Mouse (Mus musculus) liver, embryonic 14.5 days (tissue): ENCODE measurements around the gene Umodl1.

Experiments used
- CTCF ChIP-seq: IDR thresholded peaks from 2 replicates; pipeline ENCODE4 v1.5.1; 2016; ENCODE audit warnings: antibody characterized with exemption, low read depth, control low read depth
- EP300 ChIP-seq: IDR thresholded peaks from 2 replicates; pipeline ENCODE4 v1.6.1; 2016; ENCODE audit warnings: antibody characterized with exemption, low read depth

- TF ChIP-seq EP300 (no peak), CTCF (no peak)
These were observed 54.0 kb downstream of the Umodl1 start for GRCm38 (mm10) chr17:31008416-31008815.
